Mouse (Mus musculus): ENCODE data around the gene Dcbld2. TPM values are rescaled to one million over a fixed set of nuclear protein-coding genes. Genes with fewer than 3 reads are reported as not detected.

The Dcbld2 gene
- polyA plus RNA-seq, 1 experiment from 2014 or later = 9.2 TPM

- peaks cover 77% of the 10 kb centered on the region for H3K36me3 ChIP-seq (ENCODE audit: control insufficient read depth, insufficient read depth, low read length)
- H3K4me1 ChIP-seq (replicated peaks; ENCODE audit: control insufficient read depth, insufficient read depth, low read length) = no peaks in the 10 kb centered on the region
- ATAC-seq (replicated peaks; ENCODE audit: low FRiP score, low TSS enrichment, low read depth) (no peak), DNase-seq (ENCODE audit: low spot score) (no peak)
- H3K9me3 ChIP-seq (ENCODE audit: control insufficient read depth, low read length) = no peaks in the 10 kb centered on the region
- no peak overlapping the region for H3K4me2 ChIP-seq (ENCODE audit: low read length)
- H3K9ac ChIP-seq (ENCODE audit: low read length) = no peak overlapping the region
- H3K4me3 ChIP-seq (ENCODE audit: low read depth, low read length) = no peak overlapping the region
- WGBS = 91% methylated on average over 9 of the region's 9 CpGs
- no peak overlapping the region for H3K27ac ChIP-seq (ENCODE audit: low read depth)
- no peaks in the 10 kb centered on the region for H3K27me3 ChIP-seq (replicated peaks; ENCODE audit: control insufficient read depth, insufficient read depth, low read length)
These were observed 57.2 kb downstream of the Dcbld2 start for GRCm38 (mm10) chr16:58465412-58465811.

GRCm38 (mm10) chr16:58470061-58470460 lies 61.8 kb downstream of the Dcbld2 start:
- Histone ChIP-seq H3K4me2 (ENCODE audit: low read length) (no peak overlapping the region), H3K9ac (ENCODE audit: low read length) (no peak overlapping the region), H3K9me3 (ENCODE audit: control insufficient read depth, low read length) (no peaks in the 10 kb centered on the region), H3K4me3 (ENCODE audit: low read depth, low read length) (no peak overlapping the region), H3K36me3 (ENCODE audit: control insufficient read depth, insufficient read depth, low read length) (peaks cover 50% of the 10 kb centered on the region), H3K27ac (ENCODE audit: low read depth) (no peak overlapping the region), H3K4me1 (replicated peaks; ENCODE audit: control insufficient read depth, insufficient read depth, low read length) (no peaks in the 10 kb centered on the region), H3K27me3 (replicated peaks; ENCODE audit: control insufficient read depth, insufficient read depth, low read length) (no peaks in the 10 kb centered on the region)
- DNase-seq (ENCODE audit: low spot score) (no peak), ATAC-seq (replicated peaks; ENCODE audit: low FRiP score, low TSS enrichment, low read depth) (no peak; the same call in 1 of the 2 replicates)
- WGBS = 90% methylated on average over 8 of the region's 8 CpGs

- no peak overlapping the region for H3K27ac ChIP-seq (ENCODE audit: low read depth)
- H3K9me3 ChIP-seq (ENCODE audit: control insufficient read depth, low read length) = no peaks in the 10 kb centered on the region
- no peak overlapping the region for H3K4me3 ChIP-seq (ENCODE audit: low read depth, low read length)
- H3K4me1 ChIP-seq (replicated peaks; ENCODE audit: control insufficient read depth, insufficient read depth, low read length) = no peaks in the 10 kb centered on the region
- 85% methylated on average over 4 of the region's 4 CpGs for WGBS
- DNase-seq (ENCODE audit: low spot score) (no peak), ATAC-seq (replicated peaks; ENCODE audit: low FRiP score, low TSS enrichment, low read depth) (no peak)
- no peak overlapping the region for H3K9ac ChIP-seq (ENCODE audit: low read length)
- H3K27me3 ChIP-seq (replicated peaks; ENCODE audit: control insufficient read depth, insufficient read depth, low read length) = no peaks in the 10 kb centered on the region
- peaks cover 44% of the 10 kb centered on the region for H3K36me3 ChIP-seq (ENCODE audit: control insufficient read depth, insufficient read depth, low read length)
- no peak overlapping the region for H3K4me2 ChIP-seq (ENCODE audit: low read length)
These were observed 62.6 kb downstream of the Dcbld2 start for GRCm38 (mm10) chr16:58470841-58471240.

GRCm38 (mm10) chr16:58474875-58475274 lies 66.6 kb downstream of the Dcbld2 start:
- H3K4me1 ChIP-seq (replicated peaks; ENCODE audit: control insufficient read depth, insufficient read depth, low read length) = no peaks in the 10 kb centered on the region
- no peak overlapping the region for H3K4me3 ChIP-seq (ENCODE audit: low read depth, low read length)
- ATAC-seq (replicated peaks; ENCODE audit: low FRiP score, low TSS enrichment, low read depth) (no peak), DNase-seq (ENCODE audit: low spot score) (no peak)
- H3K9me3 ChIP-seq (ENCODE audit: control insufficient read depth, low read length) = peaks cover 6% of the 10 kb centered on the region; the same call in 1 of the 2 replicates
- no peaks in the 10 kb centered on the region for H3K27me3 ChIP-seq (replicated peaks; ENCODE audit: control insufficient read depth, insufficient read depth, low read length)
- H3K9ac ChIP-seq (ENCODE audit: low read length) = no peak overlapping the region
- no peak overlapping the region for H3K27ac ChIP-seq (ENCODE audit: low read depth)
- H3K4me2 ChIP-seq (ENCODE audit: low read length) = no peak overlapping the region
- 71% methylated on average over 3 of the region's 3 CpGs for WGBS
- H3K36me3 ChIP-seq (ENCODE audit: control insufficient read depth, insufficient read depth, low read length) = peaks cover 18% of the 10 kb centered on the region

GRCm38 (mm10) chr16:58475544-58476154 lies 67.4 kb downstream of the Dcbld2 start:
- peaks cover 6% of the 10 kb centered on the region; the same call in 1 of the 2 replicates for H3K9me3 ChIP-seq (ENCODE audit: control insufficient read depth, low read length)
- no peaks in the 10 kb centered on the region for H3K27me3 ChIP-seq (replicated peaks; ENCODE audit: control insufficient read depth, insufficient read depth, low read length)
- WGBS = 82% methylated on average over 3 of the region's 3 CpGs
- no peak overlapping the region for H3K27ac ChIP-seq (ENCODE audit: low read depth)
- H3K4me3 ChIP-seq (ENCODE audit: low read depth, low read length) = no peak overlapping the region
- ATAC-seq (replicated peaks; ENCODE audit: low FRiP score, low TSS enrichment, low read depth) = no peak
- no peaks in the 10 kb centered on the region for H3K4me1 ChIP-seq (replicated peaks; ENCODE audit: control insufficient read depth, insufficient read depth, low read length)
- DNase-seq (ENCODE audit: low spot score) = no peak
- no peak overlapping the region for H3K4me2 ChIP-seq (ENCODE audit: low read length)
- no peak overlapping the region for H3K9ac ChIP-seq (ENCODE audit: low read length)
- peaks cover 15% of the 10 kb centered on the region for H3K36me3 ChIP-seq (ENCODE audit: control insufficient read depth, insufficient read depth, low read length)

GRCm38 (mm10) chr16:58476363-58476762 lies 68.1 kb downstream of the Dcbld2 start:
- Histone ChIP-seq H3K9ac (ENCODE audit: low read length) (no peak overlapping the region), H3K36me3 (ENCODE audit: control insufficient read depth, insufficient read depth, low read length) (peaks cover 15% of the 10 kb centered on the region), H3K4me3 (ENCODE audit: low read depth, low read length) (no peak overlapping the region), H3K4me1 (replicated peaks; ENCODE audit: control insufficient read depth, insufficient read depth, low read length) (no peaks in the 10 kb centered on the region), H3K9me3 (ENCODE audit: control insufficient read depth, low read length) (peaks cover 6% of the 10 kb centered on the region; the same call in 1 of the 2 replicates), H3K4me2 (ENCODE audit: low read length) (no peak overlapping the region), H3K27me3 (replicated peaks; ENCODE audit: control insufficient read depth, insufficient read depth, low read length) (no peaks in the 10 kb centered on the region), H3K27ac (ENCODE audit: low read depth) (no peak overlapping the region)
- DNase-seq (ENCODE audit: low spot score) (no peak), ATAC-seq (replicated peaks; ENCODE audit: low FRiP score, low TSS enrichment, low read depth) (no peak)
- WGBS = 62% methylated on average over 2 of the region's 2 CpGs

- no peak overlapping the region for H3K4me3 ChIP-seq (ENCODE audit: low read depth, low read length)
- ATAC-seq (replicated peaks; ENCODE audit: low FRiP score, low TSS enrichment, low read depth) (no peak), DNase-seq (ENCODE audit: low spot score) (no peak)
- H3K36me3 ChIP-seq (ENCODE audit: control insufficient read depth, insufficient read depth, low read length) = peaks cover 8% of the 10 kb centered on the region
- no peak overlapping the region for H3K9ac ChIP-seq (ENCODE audit: low read length)
- peaks cover 6% of the 10 kb centered on the region; the same call in 1 of the 2 replicates for H3K9me3 ChIP-seq (ENCODE audit: control insufficient read depth, low read length)
- no peak overlapping the region for H3K4me2 ChIP-seq (ENCODE audit: low read length)
- no peaks in the 10 kb centered on the region for H3K4me1 ChIP-seq (replicated peaks; ENCODE audit: control insufficient read depth, insufficient read depth, low read length)
- WGBS = 91% methylated on average over 4 of the region's 4 CpGs
- H3K27ac ChIP-seq (ENCODE audit: low read depth) = no peak overlapping the region
- H3K27me3 ChIP-seq (replicated peaks; ENCODE audit: control insufficient read depth, insufficient read depth, low read length) = no peaks in the 10 kb centered on the region
These were observed 71.7 kb downstream of the Dcbld2 start for GRCm38 (mm10) chr16:58479898-58480448.

GRCm38 (mm10) chr16:58481219-58481905 lies 73.1 kb downstream of the Dcbld2 start:
- Histone ChIP-seq H3K36me3 (ENCODE audit: control insufficient read depth, insufficient read depth, low read length) (peaks cover 5% of the 10 kb centered on the region; the same call in 1 of the 2 replicates), H3K9me3 (ENCODE audit: control insufficient read depth, low read length) (peaks cover 6% of the 10 kb centered on the region; the same call in 1 of the 2 replicates), H3K27me3 (replicated peaks; ENCODE audit: control insufficient read depth, insufficient read depth, low read length) (no peaks in the 10 kb centered on the region), H3K27ac (ENCODE audit: low read depth) (no peak overlapping the region), H3K4me2 (ENCODE audit: low read length) (no peak overlapping the region), H3K9ac (ENCODE audit: low read length) (no peak overlapping the region), H3K4me1 (replicated peaks; ENCODE audit: control insufficient read depth, insufficient read depth, low read length) (no peaks in the 10 kb centered on the region), H3K4me3 (ENCODE audit: low read depth, low read length) (no peak overlapping the region)
- ATAC-seq (replicated peaks; ENCODE audit: low FRiP score, low TSS enrichment, low read depth) = no peak
- DNase-seq (ENCODE audit: low spot score) = no peak
- WGBS = 78% methylated on average over 9 of the region's 9 CpGs
